Mouse (Mus musculus) hindbrain, embryonic 13.5 days (tissue): ENCODE data around the gene S100a2. TPM values are rescaled to one million over a fixed set of nuclear protein-coding genes. Genes with fewer than 3 reads are reported as not detected.

Source experiments
- ATAC-seq: fragments of 200-750 bp; cut with Nextera tagmentation; 2 replicates; pipeline ENCODE4 v1.8.0; 2017; ENCODE audit warnings: moderate TSS enrichment; ENCODE audit not compliant: low FRiP score
- H3K27ac ChIP-seq: fragments of 300-500 bp; sonication (generic); 2 replicates; pipeline ENCODE4 v1.5.1; 2015; ENCODE audit warnings: inconsistent platforms, mild to moderate bottlenecking, moderate library complexity
- H3K27me3 ChIP-seq: fragments of 300-500 bp; sonication (generic); 2 replicates; pipeline ENCODE4 v1.6.1; 2015; ENCODE audit warnings: mild to moderate bottlenecking, inconsistent platforms
- H3K36me3 ChIP-seq: fragments of 300-500 bp; sonication (generic); 2 replicates; pipeline ENCODE4 v1.6.1; 2015; ENCODE audit warnings: mild to moderate bottlenecking, inconsistent platforms
- H3K4me1 ChIP-seq: fragments of 300-500 bp; sonication (generic); replicated peaks from 2 replicates; pipeline ENCODE4 v1.6.1; 2015; ENCODE audit warnings: inconsistent platforms
- H3K4me2 ChIP-seq: fragments of 300-500 bp; sonication (generic); 2 replicates; pipeline ENCODE4 v1.6.1; 2015; ENCODE audit warnings: inconsistent platforms, mild to moderate bottlenecking, moderate library complexity
- H3K4me3 ChIP-seq: fragments of 300-500 bp; sonication (generic); 2 replicates; pipeline ENCODE4 v1.5.1; 2015; ENCODE audit warnings: mild to moderate bottlenecking, inconsistent platforms
- H3K9ac ChIP-seq: fragments of 300-500 bp; sonication (generic); 2 replicates; pipeline ENCODE4 v1.6.1; 2015; ENCODE audit warnings: mild to moderate bottlenecking, inconsistent platforms
- H3K9me3 ChIP-seq: fragments of 300-500 bp; sonication (generic); 2 replicates; pipeline ENCODE4 v1.6.1; 2016; ENCODE audit warnings: inconsistent platforms
- WGBS: fragments of 180-500 bp; shearing (Covaris S2); methylation state at CpG from one replicate; pipeline ENCODE4 v1.1.7; 2015; 5-methylcytosine and 5-hydroxymethylcytosine counted together
- polyA plus RNA-seq: library from polyadenylated mRNA; unstranded; fragments of >200 nt; fragmentation: Nextera tagmentation; extraction: Ambion mirVana; gene quantifications from 2 replicates; pipeline ENCODE4 v1.2.1, GENCODE M21; 2015

The S100a2 gene
- polyA plus RNA-seq, 1 experiment from 2014 or later = not detected

- H3K4me3 ChIP-seq = no peak overlapping the region
- no peak overlapping the region for H3K27ac ChIP-seq
- peaks cover 18% of the 10 kb centered on the region for H3K27me3 ChIP-seq
- H3K4me1 ChIP-seq = peaks cover 10% of the 10 kb centered on the region
- H3K9ac ChIP-seq = no peak overlapping the region
- no peak for ATAC-seq
- H3K9me3 ChIP-seq = no peaks in the 10 kb centered on the region
- no peak overlapping the region for H3K4me2 ChIP-seq
- WGBS = 84% methylated on average over 3 of the region's 3 CpGs
- no peaks in the 10 kb centered on the region for H3K36me3 ChIP-seq
These were observed 21.4 kb downstream of the S100a2 start for GRCm38 (mm10) chr3:90611494-90611893.

DNA sequence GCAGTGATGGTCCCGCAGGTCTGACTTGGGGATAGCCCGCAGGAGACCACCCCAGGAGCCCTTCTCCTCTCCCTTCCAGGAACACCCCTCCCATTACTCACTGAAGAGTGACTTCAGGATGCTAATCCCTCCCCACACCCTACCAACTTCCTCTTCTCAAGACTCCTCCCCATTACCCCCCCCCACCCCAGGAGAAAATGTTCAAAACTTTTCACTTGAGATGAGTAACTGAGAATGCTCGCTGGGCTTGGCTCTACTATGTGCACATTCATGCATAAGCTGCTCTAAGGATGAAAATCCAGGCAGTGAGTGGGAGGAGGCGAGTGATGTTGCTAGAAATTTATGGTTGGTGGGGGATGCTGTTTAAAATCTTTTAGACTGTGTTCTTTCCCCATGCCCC is 22.0 kb downstream of the S100a2 start:
- Histone ChIP-seq H3K4me2 (no peak overlapping the region), H3K9me3 (no peaks in the 10 kb centered on the region), H3K27ac (no peak overlapping the region), H3K4me3 (no peak overlapping the region), H3K36me3 (no peaks in the 10 kb centered on the region), H3K4me1 (peaks cover 10% of the 10 kb centered on the region), H3K27me3 (peaks cover 18% of the 10 kb centered on the region), H3K9ac (no peak overlapping the region)
- 69% methylated on average over 4 of the region's 4 CpGs for WGBS
- no peak for ATAC-seq

DNA sequence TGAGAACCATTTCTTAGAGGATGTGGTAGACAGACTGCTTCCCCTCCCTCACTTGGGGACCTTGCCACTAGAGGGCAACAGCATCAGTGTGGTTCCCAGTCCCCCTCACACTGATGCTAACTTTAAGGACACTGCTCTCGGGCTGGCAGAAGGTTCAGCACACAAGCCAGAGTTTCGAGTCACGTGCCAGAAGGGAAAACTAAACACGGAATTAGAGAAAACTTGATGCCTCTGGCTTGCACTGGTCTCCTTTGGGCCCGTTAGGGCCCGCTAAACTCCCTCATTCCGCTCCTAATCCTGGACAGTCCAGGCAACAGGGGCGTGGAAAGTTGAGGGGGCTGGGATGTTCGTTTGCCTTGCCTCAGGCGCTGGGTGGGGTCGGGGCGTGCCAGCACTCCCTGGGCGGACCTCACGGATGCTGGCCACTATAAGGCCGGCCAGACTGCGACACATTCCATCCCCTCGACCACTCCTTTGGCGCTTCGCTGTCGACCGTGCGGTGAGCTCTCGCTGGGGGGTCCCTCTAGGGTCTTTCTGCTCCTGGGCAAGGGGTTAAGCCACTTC is 22.8 kb downstream of the S100a2 start, which contains the start of gene S100a6:
TSS of gene S100a6 (plus strand) at position 155 of the 564 bp plus-strand sequence.
- Histone ChIP-seq H3K9me3 (no peaks in the 10 kb centered on the region), H3K4me1 (peaks cover 10% of the 10 kb centered on the region), H3K27ac (no peak within 1 kb of the TSS), H3K9ac (peak within 1 kb of the TSS; percentile 20; the same call in 1 of the 2 replicates), H3K4me2 (peak within 1 kb of the TSS; percentile 62), H3K4me3 (peak within 1 kb of the TSS; percentile 31), H3K27me3 (peaks cover 18% of the 10 kb centered on the region), H3K36me3 (no peaks in the 10 kb centered on the region)
- WGBS = 1% methylated on average over 23 of the region's 23 CpGs
- peak; percentile 73 for ATAC-seq

- Histone ChIP-seq H3K36me3 (no peaks in the 10 kb centered on the region), H3K9me3 (no peaks in the 10 kb centered on the region), H3K27me3 (peaks cover 18% of the 10 kb centered on the region), H3K4me3 (peak overlapping the region; percentile 31; the same call in 1 of the 2 replicates), H3K27ac (no peak overlapping the region), H3K4me2 (peak overlapping the region; percentile 62), H3K9ac (peak overlapping the region; percentile 20; the same call in 1 of the 2 replicates), H3K4me1 (peaks cover 10% of the 10 kb centered on the region)
- WGBS = 70% methylated on average over 7 of the region's 7 CpGs
- ATAC-seq = 0 out of 2 replicates have a peak, but pooled peaks have one; percentile 14
These were observed 23.6 kb downstream of the S100a2 start for GRCm38 (mm10) chr3:90613461-90614147.

DNA sequence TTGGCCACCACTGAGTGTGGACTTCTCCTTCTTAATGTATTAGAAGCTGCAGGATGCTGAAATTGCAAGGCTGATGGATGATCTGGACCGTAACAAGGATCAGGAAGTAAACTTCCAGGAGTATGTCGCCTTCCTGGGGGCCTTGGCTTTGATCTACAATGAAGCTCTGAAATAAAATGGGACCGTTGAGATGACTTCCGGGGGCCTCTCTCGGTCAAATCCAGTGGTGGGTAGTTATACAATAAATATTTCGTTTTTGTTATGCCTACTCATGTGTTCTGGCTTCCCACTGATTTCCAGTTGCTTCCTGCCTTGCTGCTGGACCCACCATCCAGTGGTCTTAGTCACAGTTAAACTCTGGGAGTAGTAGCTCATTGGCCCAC is 24.1 kb downstream of the S100a2 start:
- peaks cover 18% of the 10 kb centered on the region for H3K27me3 ChIP-seq

DNA sequence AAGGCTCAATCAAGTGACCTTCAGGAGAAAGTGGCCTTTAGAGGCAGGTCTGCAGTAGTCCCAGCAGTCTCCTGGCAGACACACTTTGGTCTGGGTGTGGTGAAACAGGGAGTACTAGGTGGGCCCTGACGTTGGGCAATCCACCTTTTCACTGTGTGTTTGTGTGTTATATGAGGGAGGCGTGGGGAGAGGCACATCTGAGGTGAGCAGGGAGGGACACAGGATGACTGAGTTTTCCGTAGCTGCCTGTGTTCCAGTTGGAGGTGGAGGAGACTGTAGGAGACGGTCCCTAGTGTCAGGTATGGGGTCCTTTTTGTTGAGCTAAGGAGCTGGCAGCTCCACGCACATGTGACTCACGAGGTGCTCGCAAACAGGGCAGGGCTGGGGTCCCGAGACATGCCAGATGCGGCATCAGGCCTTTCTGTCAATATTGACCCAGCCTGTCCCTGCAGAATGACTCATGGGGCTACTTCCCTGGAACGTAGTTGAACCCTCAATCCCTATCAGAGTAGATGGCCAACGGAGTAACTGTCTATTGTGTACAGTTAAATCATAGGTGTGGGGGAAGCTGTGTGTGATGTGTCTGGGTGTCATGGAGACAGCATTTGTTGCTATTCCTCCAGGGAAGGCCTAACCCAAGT is 24.7 kb downstream of the S100a2 start:
- 85% methylated on average over 11 of the region's 11 CpGs for WGBS
- no peak overlapping the region for H3K4me3 ChIP-seq
- peaks cover 18% of the 10 kb centered on the region for H3K27me3 ChIP-seq
- no peaks in the 10 kb centered on the region for H3K36me3 ChIP-seq
- H3K4me2 ChIP-seq = no peak overlapping the region
- no peaks in the 10 kb centered on the region for H3K9me3 ChIP-seq
- no peak overlapping the region for H3K9ac ChIP-seq
- H3K4me1 ChIP-seq = peaks cover 10% of the 10 kb centered on the region
- ATAC-seq = no peak
- H3K27ac ChIP-seq = no peak overlapping the region

More for the DNA sequence above, 24.1 kb downstream of the S100a2 start:
- no peak overlapping the region for H3K9ac ChIP-seq
- no peaks in the 10 kb centered on the region for H3K36me3 ChIP-seq
- H3K9me3 ChIP-seq = no peaks in the 10 kb centered on the region
- no peak overlapping the region for H3K27ac ChIP-seq
- no peak overlapping the region for H3K4me3 ChIP-seq
- WGBS = 94% methylated on average over 6 of the region's 6 CpGs
- peaks cover 10% of the 10 kb centered on the region for H3K4me1 ChIP-seq
- H3K4me2 ChIP-seq = no peak overlapping the region
- no peak for ATAC-seq

DNA sequence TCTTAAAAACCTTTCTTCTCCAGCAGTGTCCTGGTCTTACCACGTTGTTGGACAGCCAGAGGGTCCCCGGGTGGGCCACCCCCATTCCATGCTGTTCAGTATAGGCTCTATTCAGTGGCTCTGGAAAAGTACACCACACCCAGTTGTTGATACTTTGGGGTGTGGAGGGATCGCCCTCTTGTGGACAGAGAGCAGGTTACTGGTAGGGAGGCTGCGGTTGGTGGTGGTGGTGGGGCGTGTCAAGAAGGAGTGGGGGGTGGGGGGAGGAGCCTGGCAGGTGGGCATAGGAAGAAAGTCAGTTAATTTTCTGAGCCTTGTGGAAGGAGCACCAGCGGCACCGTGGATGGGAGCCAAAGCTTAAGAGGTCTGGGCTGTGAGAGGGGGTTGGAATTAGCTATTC is 25.4 kb downstream of the S100a2 start:
- ATAC-seq = peak; percentile 48; the same call in 1 of the 2 replicates

DNA sequence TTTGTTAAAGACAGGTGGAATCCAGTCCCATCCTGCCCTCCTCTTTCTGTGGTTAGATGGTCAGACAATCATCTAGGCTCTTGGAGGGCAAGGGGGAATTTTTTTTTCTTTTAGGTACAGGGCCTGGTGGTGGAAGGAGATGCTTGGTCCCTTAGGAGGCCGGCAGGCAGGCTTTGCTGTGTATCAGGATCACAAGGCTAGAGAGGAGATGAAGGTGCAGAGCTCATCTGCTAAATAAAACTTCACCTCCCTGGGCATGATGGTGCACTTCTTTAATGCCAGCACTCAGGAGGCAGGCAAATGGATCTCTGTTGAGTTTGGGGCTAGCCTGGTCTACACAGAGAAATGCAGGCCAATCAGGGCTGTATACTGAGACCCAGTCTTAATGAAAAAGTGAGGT is 25.9 kb downstream of the S100a2 start:
- Histone ChIP-seq H3K4me1 (peaks cover 10% of the 10 kb centered on the region), H3K36me3 (no peaks in the 10 kb centered on the region), H3K4me2 (no peak overlapping the region), H3K27me3 (peaks cover 15% of the 10 kb centered on the region), H3K4me3 (no peak overlapping the region), H3K9ac (no peak overlapping the region), H3K9me3 (no peaks in the 10 kb centered on the region), H3K27ac (no peak overlapping the region)
- ATAC-seq = no peak
- WGBS = 78% methylated on average over 1 of the region's 1 CpGs

More for the DNA sequence above, 25.4 kb downstream of the S100a2 start:
- peaks cover 18% of the 10 kb centered on the region for H3K27me3 ChIP-seq
- H3K27ac ChIP-seq = no peak overlapping the region
- 20% methylated on average over 7 of the region's 7 CpGs for WGBS
- H3K4me1 ChIP-seq = peaks cover 10% of the 10 kb centered on the region
- no peaks in the 10 kb centered on the region for H3K9me3 ChIP-seq
- H3K9ac ChIP-seq = no peak overlapping the region
- no peaks in the 10 kb centered on the region for H3K36me3 ChIP-seq
- H3K4me3 ChIP-seq = no peak overlapping the region
- H3K4me2 ChIP-seq = no peak overlapping the region

DNA sequence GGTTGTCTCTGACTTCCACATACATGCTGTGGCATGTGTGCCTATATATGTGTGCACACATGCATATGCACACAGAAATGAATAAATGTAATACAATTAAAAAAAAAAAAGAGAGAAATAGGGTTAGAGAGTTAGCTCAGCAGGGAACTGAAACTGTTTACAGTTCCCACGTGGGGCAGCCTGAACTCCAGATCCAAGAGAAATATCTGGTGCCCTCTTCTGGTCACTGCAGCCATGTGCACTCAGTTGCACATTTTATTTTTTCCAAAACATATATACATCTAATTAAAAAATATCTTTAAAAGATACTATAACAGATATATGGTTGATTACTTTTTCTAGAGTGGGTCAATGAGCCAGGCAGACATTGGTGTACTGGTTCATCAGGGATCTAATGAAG is 27.5 kb downstream of the S100a2 start:
- Histone ChIP-seq H3K4me2 (no peak overlapping the region), H3K9ac (no peak overlapping the region), H3K36me3 (no peaks in the 10 kb centered on the region), H3K9me3 (no peaks in the 10 kb centered on the region), H3K27ac (no peak overlapping the region), H3K4me1 (peaks cover 10% of the 10 kb centered on the region), H3K27me3 (peaks cover 15% of the 10 kb centered on the region), H3K4me3 (no peak overlapping the region)
- ATAC-seq = no peak
- 14% methylated on average over 1 of the region's 1 CpGs for WGBS

DNA sequence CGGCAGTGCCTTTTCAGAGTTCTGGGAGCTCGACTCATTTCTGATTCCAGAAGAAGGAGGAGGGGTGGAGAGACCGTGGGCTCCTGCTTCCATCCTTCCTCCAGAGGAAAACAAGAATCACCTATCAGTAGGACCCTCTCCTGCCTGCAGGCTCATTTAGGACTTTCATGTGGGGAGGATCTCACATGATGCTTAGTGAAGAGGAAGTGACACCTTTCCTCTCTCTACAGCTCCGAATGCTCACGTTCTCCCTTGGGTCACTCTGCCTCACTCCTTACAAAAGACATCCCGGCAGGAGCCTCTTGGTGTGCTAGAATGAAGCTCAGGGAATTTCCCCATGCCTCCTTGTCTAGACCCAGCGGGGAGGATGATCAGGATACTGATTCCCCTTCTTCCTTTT is 31.5 kb downstream of the S100a2 start:
- H3K4me3 ChIP-seq = no peak overlapping the region
- peaks cover 22% of the 10 kb centered on the region for H3K4me1 ChIP-seq
- WGBS = 56% methylated on average over 7 of the region's 7 CpGs
- H3K27me3 ChIP-seq = no peaks in the 10 kb centered on the region
- no peak overlapping the region for H3K9ac ChIP-seq
- H3K9me3 ChIP-seq = no peaks in the 10 kb centered on the region
- H3K36me3 ChIP-seq = no peaks in the 10 kb centered on the region
- no peak for ATAC-seq
- no peak overlapping the region for H3K4me2 ChIP-seq
- no peak overlapping the region for H3K27ac ChIP-seq

DNA sequence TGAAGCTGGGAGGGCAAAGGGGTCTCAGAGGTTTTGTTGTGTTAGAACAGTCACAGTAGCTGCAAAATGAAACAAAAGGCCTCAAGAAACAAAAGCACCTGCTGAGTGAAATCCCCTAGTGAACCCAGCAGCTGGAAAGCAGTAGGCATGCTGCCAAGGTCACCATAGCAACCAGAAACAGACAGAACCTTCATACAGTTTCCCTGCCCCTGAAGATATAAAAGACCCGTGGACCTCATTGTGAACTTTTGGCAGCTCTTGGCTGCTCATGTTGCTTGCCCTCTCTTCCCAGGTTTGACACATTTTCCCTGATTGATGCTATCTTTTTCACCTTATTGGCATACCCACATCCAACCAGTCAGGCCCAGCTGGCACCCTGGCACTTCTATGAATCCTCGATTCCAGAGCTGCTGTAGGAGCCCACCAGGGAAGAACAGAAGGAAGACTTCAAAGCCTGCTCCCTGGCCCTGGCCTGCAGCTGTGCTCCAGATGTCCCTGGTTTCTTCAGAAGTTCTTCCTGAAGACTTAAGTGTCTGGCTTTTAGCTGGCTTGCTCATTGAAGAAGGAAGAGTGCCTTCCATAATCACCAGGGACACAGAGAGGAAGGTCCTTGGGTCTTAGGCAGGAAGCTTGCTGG is 33.5 kb downstream of the S100a2 start:
- no peak overlapping the region for H3K9ac ChIP-seq
- H3K27ac ChIP-seq = peak overlapping the region; percentile 68
- WGBS = 6% methylated on average over 2 of the region's 2 CpGs
- H3K9me3 ChIP-seq = no peaks in the 10 kb centered on the region
- H3K4me3 ChIP-seq = no peak overlapping the region
- peaks cover 22% of the 10 kb centered on the region for H3K4me1 ChIP-seq
- ATAC-seq = peak; percentile 64; the same call in 1 of the 2 replicates
- no peaks in the 10 kb centered on the region for H3K27me3 ChIP-seq
- H3K4me2 ChIP-seq = no peak overlapping the region
- no peaks in the 10 kb centered on the region for H3K36me3 ChIP-seq

GRCm38 (mm10) chr3:90625496-90625895 is 35.4 kb downstream of the S100a2 start:
- 65% methylated on average over 5 of the region's 5 CpGs for WGBS
- H3K27ac ChIP-seq = no peak overlapping the region
- no peak overlapping the region for H3K9ac ChIP-seq
- peaks cover 22% of the 10 kb centered on the region for H3K4me1 ChIP-seq
- 0 out of 2 replicates have a peak, but pooled peaks have one; percentile 6 for ATAC-seq
- H3K36me3 ChIP-seq = no peaks in the 10 kb centered on the region
- no peak overlapping the region for H3K4me3 ChIP-seq
- no peak overlapping the region for H3K4me2 ChIP-seq
- no peaks in the 10 kb centered on the region for H3K9me3 ChIP-seq
- no peaks in the 10 kb centered on the region for H3K27me3 ChIP-seq
